Mouse (Mus musculus): ENCODE data around the gene Gm17359.
"Not testable (repeated sequence)": the region's sequence is repeated elsewhere in the genome, so short reads cannot be mapped to it uniquely, and the experiment has no call there.

Gm17359 gene

DNA sequence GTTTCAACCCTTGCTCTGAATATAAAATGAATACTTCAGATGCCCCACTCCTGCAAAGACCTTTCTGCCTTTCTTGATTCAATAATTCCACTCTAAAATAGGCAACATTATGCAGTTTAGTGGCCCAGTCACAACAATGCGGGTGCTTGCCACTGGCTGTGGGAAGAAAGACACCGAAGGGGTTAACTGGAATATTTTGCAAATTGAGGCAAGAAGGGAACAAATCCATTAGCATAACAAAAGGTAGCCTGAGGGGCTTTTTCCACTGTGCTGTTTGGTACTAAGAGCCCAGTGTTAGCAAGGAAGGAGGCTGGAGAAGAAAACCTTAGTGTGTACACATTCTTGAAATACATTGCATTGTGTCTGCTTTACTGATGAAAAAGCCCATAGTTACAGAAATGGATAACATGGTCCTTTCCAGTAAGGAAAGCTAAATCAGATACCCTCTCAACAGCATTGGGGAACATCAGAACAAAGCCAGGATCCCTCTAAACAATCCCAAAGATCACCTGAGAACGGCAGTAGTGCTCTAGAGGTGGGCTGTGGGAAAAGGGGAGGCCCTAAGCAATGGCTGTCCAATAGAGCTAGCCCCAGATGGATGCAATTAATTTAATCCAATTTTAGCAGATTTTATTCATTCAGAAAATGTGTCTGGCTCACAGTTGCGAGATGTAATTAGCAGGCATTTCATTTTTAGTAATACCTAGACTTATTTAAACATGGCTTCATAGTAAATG is 80.7 kb downstream of the Gm17359 start:
- no peak for DNase-seq

DNA sequence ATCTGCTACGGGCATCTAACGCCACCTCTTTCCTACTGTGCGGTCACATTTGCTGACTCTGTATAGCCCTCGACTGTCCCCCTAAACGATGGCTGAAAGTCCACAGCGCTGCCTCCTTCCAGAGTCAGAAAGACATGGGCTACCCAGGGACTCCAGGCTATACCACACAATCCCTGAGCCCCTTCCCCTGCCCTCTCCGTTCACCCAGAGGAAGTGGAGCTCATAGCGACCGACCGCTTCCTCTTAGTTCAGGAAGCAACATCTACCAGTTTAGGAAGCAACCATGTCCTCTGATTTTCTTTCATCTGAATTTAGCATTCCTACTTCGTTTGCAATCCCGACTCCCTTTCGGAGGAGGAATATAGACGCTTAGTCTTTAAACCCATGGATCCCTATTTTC is 82.5 kb downstream of the Gm17359 start:
- no peak for DNase-seq

GRCm38 (mm10) chr3:79425441-79425840 is 89.0 kb downstream of the Gm17359 start:
- no peak for DNase-seq

- DNase-seq, result no peak
Measured at GRCm38 (mm10) chr3:79433593-79433992, 97.1 kb downstream of the Gm17359 start.

DNA sequence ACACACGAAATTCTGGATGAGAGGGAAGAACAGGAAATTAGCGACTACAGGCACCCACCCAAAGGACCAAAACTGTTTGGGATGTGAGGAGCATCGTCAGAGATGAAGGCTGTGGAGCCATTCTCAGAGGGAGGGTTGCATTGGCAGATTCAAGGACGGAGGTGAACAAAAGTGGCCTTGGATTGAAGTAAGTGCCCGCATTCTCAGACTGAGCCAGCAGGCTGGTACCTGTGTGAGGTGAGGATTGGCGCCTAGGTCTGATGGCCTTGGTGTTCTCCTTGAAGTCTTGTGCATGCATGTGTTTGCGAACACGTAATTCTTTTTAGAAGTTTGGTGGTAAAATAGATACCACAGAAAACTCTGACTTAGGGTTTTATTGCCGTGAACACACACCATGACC is 98.0 kb downstream of the Gm17359 start:
- DNase-seq, result no peak

DNA sequence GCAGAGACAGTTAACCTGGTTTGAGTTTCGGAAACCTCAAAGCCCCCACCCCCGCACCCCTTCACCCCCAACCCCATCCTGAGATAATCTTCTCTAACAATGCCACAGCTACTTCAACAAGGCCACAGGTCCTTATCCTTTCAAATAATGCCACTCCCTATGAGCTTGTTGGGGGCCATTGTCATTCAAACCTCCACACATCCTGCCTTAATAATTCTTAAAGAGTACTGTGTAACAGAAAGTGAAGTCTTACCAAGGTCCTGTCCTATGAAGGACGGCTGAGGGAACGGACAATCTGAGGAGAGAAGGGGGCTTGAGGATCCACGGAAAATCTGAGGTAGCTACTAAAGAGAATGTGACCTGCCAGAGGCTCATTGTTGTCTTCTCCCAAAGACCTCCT is 98.5 kb downstream of the Gm17359 start:
- DNase-seq, result no peak

DNA sequence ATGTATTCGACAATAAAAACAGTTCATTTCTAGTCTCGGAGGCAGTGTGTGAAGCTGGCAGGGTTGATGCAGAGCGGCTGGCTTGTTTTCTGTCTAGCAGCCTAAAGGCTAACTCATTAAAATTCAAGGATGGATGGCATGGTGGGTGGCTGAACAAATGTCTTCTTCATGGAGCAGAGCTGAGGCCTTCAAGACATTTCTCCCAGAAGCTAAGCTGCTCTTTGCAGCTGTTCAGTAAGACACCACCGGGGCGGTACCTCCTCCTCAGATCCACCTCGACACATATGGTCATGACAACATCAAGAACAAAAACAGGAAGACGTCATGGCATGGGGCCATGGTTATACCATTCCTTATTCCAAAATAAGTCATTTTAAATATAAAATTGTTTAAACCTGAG is 99.7 kb downstream of the Gm17359 start:
- no peak for DNase-seq

DNA sequence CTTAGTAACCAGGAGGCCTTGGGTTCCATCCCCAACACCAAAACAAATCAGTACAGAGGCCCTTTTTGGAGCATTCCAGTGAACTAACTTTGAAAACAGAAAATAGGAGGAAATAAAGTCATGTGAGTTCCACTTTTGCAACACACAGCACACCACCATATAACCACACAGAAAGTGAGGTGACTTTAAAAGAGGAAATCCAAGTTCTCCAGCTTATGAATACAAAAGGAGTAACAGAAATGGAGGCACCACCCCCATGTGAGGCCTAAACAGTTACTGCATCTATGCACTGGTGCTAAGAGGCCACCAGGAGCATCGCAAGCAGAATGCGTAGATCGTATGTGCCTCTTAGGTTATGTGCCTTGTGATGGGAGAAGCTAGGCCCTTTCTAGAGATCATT is 101.8 kb downstream of the Gm17359 start:
- DNase-seq, result no peak

- DNase-seq, result no peak
Measured at GRCm38 (mm10) chr3:79440976-79441491, 104.6 kb downstream of the Gm17359 start.

DNA sequence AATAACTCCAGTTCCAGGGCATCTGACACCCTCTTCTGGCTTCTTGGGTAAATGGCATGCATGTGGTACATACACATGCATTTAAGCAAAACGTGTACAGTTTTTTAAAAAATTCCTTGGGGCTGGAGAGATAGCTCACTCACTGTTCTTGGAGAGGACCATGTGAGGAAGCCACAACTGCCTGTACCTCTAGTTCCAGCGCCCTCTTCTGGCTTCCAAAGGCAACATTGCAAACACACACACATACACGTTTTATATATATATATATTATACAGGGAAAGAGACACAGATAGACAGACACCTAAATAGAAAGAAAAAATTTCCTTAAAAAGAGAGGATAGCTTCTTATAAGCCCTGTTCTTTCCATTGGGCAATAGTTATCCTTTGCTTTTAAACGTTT is 107.4 kb downstream of the Gm17359 start:
- DNase-seq, result no peak

DNA sequence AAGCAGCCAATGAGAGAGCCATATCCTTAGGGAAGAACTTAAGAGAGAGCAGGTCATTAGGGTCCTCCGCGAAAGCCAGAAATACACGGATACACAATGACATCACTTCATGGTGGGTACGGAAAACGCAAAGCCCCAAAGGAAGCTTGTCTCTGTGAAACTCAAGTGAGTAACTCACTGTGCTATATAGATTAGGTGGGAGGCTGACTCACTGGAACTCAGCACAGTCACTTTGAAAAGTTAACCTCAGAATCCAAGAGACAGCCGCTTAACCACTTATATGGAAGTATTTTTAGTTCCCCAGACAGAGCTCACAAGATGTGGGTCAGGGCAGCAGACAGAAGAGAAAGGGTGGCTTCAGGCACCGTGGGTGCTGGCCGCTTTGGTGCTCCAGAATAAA is 108.6 kb downstream of the Gm17359 start:
- DNase-seq, result no peak

GRCm38 (mm10) chr3:79446124-79446523 is 109.7 kb downstream of the Gm17359 start:
- no peak for DNase-seq

DNA sequence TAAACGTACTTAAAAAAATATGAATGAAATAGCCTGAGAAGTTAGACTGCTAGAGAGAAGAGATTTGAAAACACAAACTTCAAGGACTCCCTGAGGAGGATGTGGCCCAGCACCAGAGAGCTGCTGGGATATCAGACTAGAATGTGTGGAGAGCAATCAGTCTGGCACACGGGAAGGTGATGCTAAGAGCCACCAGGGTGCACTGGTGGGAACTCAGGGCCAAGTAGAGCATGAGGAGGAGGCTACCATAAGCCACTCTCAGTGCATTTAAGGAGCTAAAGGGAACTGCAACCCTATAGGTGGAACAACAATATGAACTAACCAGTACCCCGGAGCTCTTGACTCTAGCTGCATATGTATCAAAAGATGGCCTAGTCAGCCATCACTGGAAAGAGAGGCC is 110.2 kb downstream of the Gm17359 start:
- DNase-seq, result not testable (repeated sequence)

DNA sequence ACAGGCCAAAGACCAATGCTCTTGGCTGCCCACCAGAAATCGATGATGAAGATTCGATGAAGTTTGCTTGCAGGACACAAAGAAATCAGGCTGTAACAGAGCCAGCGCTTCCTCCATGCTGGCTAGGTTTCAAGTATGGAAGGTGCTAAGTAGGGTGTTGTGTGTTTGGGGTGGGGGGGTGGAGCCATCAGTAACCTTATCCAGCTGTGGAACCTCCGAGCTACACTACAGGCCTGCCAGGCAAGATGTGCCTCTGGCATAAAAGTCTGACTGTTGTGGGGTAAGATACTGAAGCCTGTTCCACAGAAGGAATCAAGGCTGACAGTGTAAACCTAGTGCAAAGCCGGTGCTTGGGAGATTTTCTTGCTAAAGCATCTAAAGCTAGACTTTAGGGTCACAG is 112.0 kb downstream of the Gm17359 start:
- no peak for DNase-seq

GRCm38 (mm10) chr3:79449361-79449760 is 112.9 kb downstream of the Gm17359 start:
- no peak for DNase-seq

GRCm38 (mm10) chr3:79452696-79453263 is 116.3 kb downstream of the Gm17359 start:
- no peak for DNase-seq

- DNase-seq, result no peak
Measured at GRCm38 (mm10) chr3:79455761-79456160, 119.3 kb downstream of the Gm17359 start.

DNA sequence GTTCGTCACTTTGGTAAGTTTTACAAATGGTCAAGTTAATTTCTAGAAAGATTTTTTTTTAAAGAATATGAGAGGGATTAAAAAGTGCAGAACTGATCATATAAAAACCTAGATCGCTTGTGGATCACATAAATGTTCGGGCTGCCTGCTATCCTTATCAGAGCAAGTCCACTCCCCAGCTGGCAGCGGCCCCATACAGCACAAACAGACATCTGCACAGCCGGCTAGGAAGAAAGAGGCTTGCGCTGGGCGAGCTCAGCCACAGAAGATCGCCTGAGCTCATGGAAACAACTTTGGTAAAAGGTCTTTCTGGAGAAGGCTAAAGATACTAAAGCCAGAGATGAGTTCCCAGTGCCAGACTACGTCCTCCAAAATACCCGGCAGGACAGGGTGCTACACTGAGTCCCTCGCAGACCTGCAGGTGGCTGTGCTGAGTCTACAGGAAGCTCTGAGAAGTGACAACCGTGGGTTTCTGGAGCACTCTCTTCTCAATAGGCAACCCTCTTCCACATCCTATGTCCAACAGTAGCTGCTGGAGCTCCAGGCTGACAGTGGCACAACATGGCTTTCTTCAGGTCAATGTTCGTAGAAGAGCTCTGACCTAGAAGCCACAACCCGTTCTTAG is 122.3 kb downstream of the Gm17359 start:
- DNase-seq, result no peak

DNA sequence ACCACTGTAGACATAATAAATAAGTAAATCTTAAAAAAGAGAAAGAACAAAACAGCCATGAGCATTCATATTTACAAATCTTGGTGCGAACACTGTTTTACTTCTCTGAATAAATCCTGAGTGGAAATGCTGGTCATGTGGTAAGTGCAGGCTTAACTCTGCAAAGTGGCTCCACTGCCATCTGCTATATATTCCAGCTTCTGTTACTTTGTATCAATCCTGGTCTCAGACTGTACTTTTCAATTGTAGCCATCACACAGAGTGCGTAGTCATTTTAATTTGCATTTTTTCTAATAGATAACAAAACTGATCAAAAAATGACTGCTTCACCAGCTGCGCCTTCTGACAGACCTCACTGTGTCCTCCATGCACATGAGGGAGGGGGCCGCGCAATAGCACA is 133.0 kb downstream of the Gm17359 start:
- DNase-seq, result no peak

GRCm38 (mm10) chr3:79472362-79472761 is 135.9 kb downstream of the Gm17359 start:
- no peak for DNase-seq

- DNase-seq, result no peak
Measured at GRCm38 (mm10) chr3:79474911-79475310, 138.4 kb downstream of the Gm17359 start.

DNA sequence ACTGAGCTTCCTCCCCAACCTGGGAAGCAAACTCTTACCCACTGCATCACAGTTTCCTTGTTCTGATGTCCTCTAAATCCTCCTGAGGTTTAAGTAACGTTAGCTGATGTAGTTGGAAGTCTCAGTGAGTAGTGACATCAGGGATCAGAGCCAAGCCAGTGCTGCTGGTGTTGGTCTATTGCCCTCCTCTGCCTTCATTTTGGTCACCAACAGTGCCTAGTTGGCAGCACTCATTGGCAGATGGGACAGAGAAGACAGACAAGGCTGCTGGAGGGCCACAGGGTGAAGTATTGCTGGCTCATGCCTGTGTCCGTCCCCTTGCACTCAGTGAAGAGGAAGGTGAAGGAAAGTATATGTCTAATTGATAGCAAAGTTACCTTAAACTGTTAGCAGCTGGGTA is 139.5 kb downstream of the Gm17359 start:
- DNase-seq, result no peak

DNA sequence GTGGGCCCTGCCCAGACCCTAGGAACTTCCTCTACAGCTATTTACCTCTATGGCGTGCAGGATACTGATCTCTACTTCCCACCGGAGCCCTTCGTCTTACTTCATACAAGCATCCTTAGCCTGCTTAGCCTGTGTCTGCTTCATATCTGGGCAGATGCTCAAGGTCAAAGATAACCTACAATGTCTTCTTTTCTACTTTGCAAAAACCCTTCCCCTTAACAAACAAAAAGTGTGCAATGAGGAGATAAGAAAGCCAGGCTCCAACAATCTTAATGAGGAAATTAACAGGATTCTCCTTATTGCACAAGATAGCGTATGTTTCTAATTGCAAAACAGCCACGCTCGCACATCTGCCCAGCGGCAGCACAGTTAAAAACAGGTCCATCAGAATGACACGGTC is 141.9 kb downstream of the Gm17359 start:
- DNase-seq, result peak; percentile 11

GRCm38 (mm10) chr3:79478880-79479279 is 142.4 kb downstream of the Gm17359 start:
- DNase-seq, result no peak
